Mouse (Mus musculus): Measurements from ENCODE around the gene Acox1.

The Acox1 gene

GRCm38 (mm10) chr11:116129993-116130487 lies 68.8 kb downstream of the Acox1 start:
- in situ Hi-C loops (cut with MseI, MboI) = no loop called here

DNA sequence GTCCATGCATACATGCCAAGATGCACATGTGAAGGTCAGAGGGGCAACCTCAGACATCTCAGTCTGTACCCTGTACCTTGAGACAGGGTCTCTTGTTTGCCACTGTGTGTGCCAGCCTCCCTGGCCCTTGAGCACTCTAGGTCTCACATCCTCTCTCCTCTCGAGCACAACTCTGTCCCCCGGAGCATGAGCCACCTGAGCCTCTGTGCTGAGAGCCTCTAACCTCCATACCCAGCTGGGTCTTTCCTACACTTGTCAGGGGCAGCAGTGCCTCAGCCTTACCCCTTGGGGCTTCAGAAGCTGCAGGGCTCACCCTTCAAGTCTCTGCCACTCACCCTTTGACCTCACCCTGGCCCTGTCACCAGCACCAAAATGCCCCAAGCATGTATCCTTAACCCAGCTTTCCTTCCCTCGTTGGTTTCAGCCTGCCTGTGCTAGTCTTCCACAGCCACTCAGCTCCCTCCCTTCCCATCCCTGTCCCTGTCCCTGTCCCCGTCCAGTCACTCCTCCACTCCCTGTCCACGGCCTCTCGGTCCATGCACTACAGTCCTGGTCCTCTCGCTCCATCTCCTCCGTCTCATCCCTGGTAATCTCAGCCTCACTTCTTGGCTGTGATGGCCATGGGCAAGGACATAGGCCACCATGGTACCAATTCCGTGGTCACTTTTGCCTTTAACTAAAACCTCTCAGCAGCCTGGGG lies 69.6 kb downstream of the Acox1 start:
- in situ Hi-C loops (cut with MseI, MboI) = no loop called here

- in situ Hi-C loops (cut with MseI, MboI) = no loop called here
Measured at GRCm38 (mm10) chr11:116127986-116128385, 70.9 kb downstream of the Acox1 start.

GRCm38 (mm10) chr11:116127156-116127980 lies 71.5 kb downstream of the Acox1 start, which contains the start of gene Trim47:
Gene Trim47, minus strand, starts transcription at chr11:116127210.
- in situ Hi-C loops (cut with MseI, MboI) = no loop called here

- in situ Hi-C loops (cut with MseI, MboI) = no loop called here
Measured at GRCm38 (mm10) chr11:116126261-116126660, 72.6 kb downstream of the Acox1 start.

All from mouse trophoblast stem cell (cell line).